Mouse (Mus musculus) hindbrain, embryonic 16.5 days (tissue): ENCODE measurements around the gene Uspl1. TPM values are rescaled to one million over a fixed set of nuclear protein-coding genes. Genes with fewer than 3 reads are reported as not detected.

ENCODE experiments used
- ATAC-seq: fragments of 200-750 bp; cut with Nextera tagmentation; 2 replicates; pipeline ENCODE4 v1.8.0; 2017; ENCODE audit warnings: moderate TSS enrichment, moderate library complexity
- H3K27ac ChIP-seq: fragments of 300-500 bp; sonication (generic); 2 replicates; pipeline ENCODE4 v1.5.1; 2014; ENCODE audit warnings: low read depth, mild to moderate bottlenecking, control low read depth, low read length, moderate library complexity
- H3K27me3 ChIP-seq: fragments of 300-500 bp; sonication (generic); replicated peaks from 2 replicates; pipeline ENCODE4 v1.6.1; 2014; ENCODE audit warnings: low read length; ENCODE audit not compliant: control insufficient read depth, insufficient read depth
- H3K36me3 ChIP-seq: fragments of 300-500 bp; sonication (generic); 2 replicates; pipeline ENCODE4 v1.6.1; 2014; ENCODE audit warnings: mild to moderate bottlenecking, low read length, moderate library complexity, mixed read lengths; ENCODE audit not compliant: control insufficient read depth, insufficient read depth
- H3K4me1 ChIP-seq: fragments of 300-500 bp; sonication (generic); 2 replicates; pipeline ENCODE4 v1.6.1; 2014; ENCODE audit warnings: low read depth, low read length; ENCODE audit not compliant: control insufficient read depth, insufficient read depth
- H3K4me2 ChIP-seq: fragments of 300-500 bp; sonication (generic); 2 replicates; pipeline ENCODE4 v1.6.1; 2014; ENCODE audit warnings: mild to moderate bottlenecking, low read length, control low read depth, moderate library complexity
- H3K4me3 ChIP-seq: fragments of 300-500 bp; sonication (generic); 2 replicates; pipeline ENCODE4 v1.5.1; 2014; ENCODE audit warnings: mild to moderate bottlenecking, low read length, control low read depth, moderate library complexity
- H3K9ac ChIP-seq: fragments of 300-500 bp; sonication (generic); 2 replicates; pipeline ENCODE4 v1.6.1; 2014; ENCODE audit warnings: low read depth, mild to moderate bottlenecking, control low read depth, low read length, moderate library complexity
- H3K9me3 ChIP-seq: fragments of 300-500 bp; sonication (generic); 2 replicates; pipeline ENCODE4 v1.6.1; 2014; ENCODE audit warnings: mild to moderate bottlenecking, low read length, moderate library complexity; ENCODE audit not compliant: control insufficient read depth
- WGBS: fragments of 180-500 bp; shearing (Covaris S2); extraction: QIAGEN DNeasy Blood & Tissue Kit; methylation state at CpG from one replicate; pipeline ENCODE4 v1.1.7; 2014; 5-methylcytosine and 5-hydroxymethylcytosine counted together
- polyA plus RNA-seq: library from polyadenylated mRNA; unstranded; fragments of >200 nt; fragmentation: Nextera tagmentation; extraction: Ambion mirVana; gene quantifications from 2 replicates; pipeline ENCODE4 v1.2.1, GENCODE M21; 2015

Uspl1 gene
- polyA plus RNA-seq, 1 experiment from 2014 or later = 48.4 TPM

- WGBS = 93% methylated on average over 1 of the region's 1 CpGs
- H3K9ac ChIP-seq = no peak overlapping the region
- peaks cover 14% of the 10 kb centered on the region for H3K4me1 ChIP-seq
- no peak for ATAC-seq
- no peaks in the 10 kb centered on the region for H3K9me3 ChIP-seq
- H3K4me2 ChIP-seq = no peak overlapping the region
- no peaks in the 10 kb centered on the region for H3K27me3 ChIP-seq
- no peak overlapping the region for H3K4me3 ChIP-seq
- H3K36me3 ChIP-seq = peaks cover 36% of the 10 kb centered on the region
- no peak overlapping the region for H3K27ac ChIP-seq
Measured at GRCm38 (mm10) chr5:149198782-149199181, 14.6 kb downstream of the Uspl1 start.

- Histone ChIP-seq H3K27me3 (no peaks in the 10 kb centered on the region), H3K36me3 (peaks cover 34% of the 10 kb centered on the region), H3K4me3 (no peak overlapping the region), H3K4me2 (no peak overlapping the region), H3K4me1 (no peaks in the 10 kb centered on the region), H3K9me3 (no peaks in the 10 kb centered on the region), H3K27ac (no peak overlapping the region), H3K9ac (no peak overlapping the region)
- ATAC-seq = no peak
- WGBS = 84% methylated on average over 5 of the region's 5 CpGs
Measured at GRCm38 (mm10) chr5:149202941-149203340, 18.8 kb downstream of the Uspl1 start.

GRCm38 (mm10) chr5:149203796-149204375, 19.7 kb downstream of the Uspl1 start:
- no peak overlapping the region for H3K4me2 ChIP-seq
- H3K27me3 ChIP-seq = no peaks in the 10 kb centered on the region
- H3K9me3 ChIP-seq = no peaks in the 10 kb centered on the region
- peaks cover 34% of the 10 kb centered on the region for H3K36me3 ChIP-seq
- H3K27ac ChIP-seq = no peak overlapping the region
- WGBS = 89% methylated on average over 4 of the region's 4 CpGs
- H3K4me3 ChIP-seq = no peak overlapping the region
- ATAC-seq = no peak
- no peak overlapping the region for H3K9ac ChIP-seq
- no peaks in the 10 kb centered on the region for H3K4me1 ChIP-seq

GRCm38 (mm10) chr5:149204822-149205221, 20.7 kb downstream of the Uspl1 start:
- Histone ChIP-seq H3K27me3 (no peaks in the 10 kb centered on the region), H3K9me3 (no peaks in the 10 kb centered on the region), H3K4me2 (no peak overlapping the region), H3K4me3 (no peak overlapping the region), H3K36me3 (peaks cover 29% of the 10 kb centered on the region), H3K27ac (no peak overlapping the region), H3K4me1 (no peaks in the 10 kb centered on the region), H3K9ac (no peak overlapping the region)
- WGBS = 90% methylated on average over 7 of the region's 7 CpGs
- ATAC-seq = no peak

GRCm38 (mm10) chr5:149205265-149205664, 21.1 kb downstream of the Uspl1 start:
- Histone ChIP-seq H3K27me3 (no peaks in the 10 kb centered on the region), H3K4me1 (no peaks in the 10 kb centered on the region), H3K4me3 (no peak overlapping the region), H3K4me2 (no peak overlapping the region), H3K9me3 (no peaks in the 10 kb centered on the region), H3K27ac (no peak overlapping the region), H3K9ac (no peak overlapping the region), H3K36me3 (peaks cover 32% of the 10 kb centered on the region)
- WGBS = 65% methylated on average over 8 of the region's 8 CpGs
- ATAC-seq = no peak

GRCm38 (mm10) chr5:149206286-149206685, 22.1 kb downstream of the Uspl1 start:
- WGBS = 81% methylated on average over 5 of the region's 5 CpGs
- ATAC-seq = no peak
- Histone ChIP-seq H3K4me3 (no peak overlapping the region), H3K4me1 (no peaks in the 10 kb centered on the region), H3K9ac (no peak overlapping the region), H3K4me2 (no peak overlapping the region), H3K27me3 (no peaks in the 10 kb centered on the region), H3K36me3 (peaks cover 38% of the 10 kb centered on the region), H3K27ac (no peak overlapping the region), H3K9me3 (no peaks in the 10 kb centered on the region)

- ATAC-seq = no peak
- no peak overlapping the region for H3K9ac ChIP-seq
- no peaks in the 10 kb centered on the region for H3K27me3 ChIP-seq
- WGBS = 71% methylated on average over 6 of the region's 6 CpGs
- H3K9me3 ChIP-seq = no peaks in the 10 kb centered on the region
- no peaks in the 10 kb centered on the region for H3K4me1 ChIP-seq
- no peak overlapping the region for H3K27ac ChIP-seq
- H3K4me3 ChIP-seq = no peak overlapping the region
- H3K36me3 ChIP-seq = peaks cover 32% of the 10 kb centered on the region
- H3K4me2 ChIP-seq = no peak overlapping the region
Measured at GRCm38 (mm10) chr5:149207661-149208060, 23.5 kb downstream of the Uspl1 start.

GRCm38 (mm10) chr5:149208776-149209175, 24.6 kb downstream of the Uspl1 start:
- H3K36me3 ChIP-seq = peaks cover 31% of the 10 kb centered on the region
- H3K9ac ChIP-seq = no peak overlapping the region
- H3K4me1 ChIP-seq = no peaks in the 10 kb centered on the region
- H3K4me2 ChIP-seq = no peak overlapping the region
- whole genome bisulfite sequencing = 71% methylated on average over 7 of the region's 7 CpGs
- H3K27me3 ChIP-seq = no peaks in the 10 kb centered on the region
- no peak overlapping the region for H3K4me3 ChIP-seq
- no peak overlapping the region for H3K27ac ChIP-seq
- no peak for ATAC-seq
- no peaks in the 10 kb centered on the region for H3K9me3 ChIP-seq

GRCm38 (mm10) chr5:149209328-149209727, 25.2 kb downstream of the Uspl1 start:
- Histone ChIP-seq H3K27me3 (no peaks in the 10 kb centered on the region), H3K4me3 (no peak overlapping the region), H3K4me1 (no peaks in the 10 kb centered on the region), H3K4me2 (no peak overlapping the region), H3K36me3 (peaks cover 31% of the 10 kb centered on the region), H3K9me3 (no peaks in the 10 kb centered on the region), H3K9ac (no peak overlapping the region), H3K27ac (no peak overlapping the region)
- ATAC-seq = peak; percentile 76
- WGBS = 18% methylated on average over 8 of the region's 8 CpGs

- no peaks in the 10 kb centered on the region for H3K4me1 ChIP-seq
- ATAC-seq = no peak
- 72% methylated on average over 4 of the region's 4 CpGs for WGBS
- no peak overlapping the region for H3K27ac ChIP-seq
- H3K27me3 ChIP-seq = no peaks in the 10 kb centered on the region
- H3K9ac ChIP-seq = no peak overlapping the region
- H3K36me3 ChIP-seq = peaks cover 32% of the 10 kb centered on the region
- H3K9me3 ChIP-seq = no peaks in the 10 kb centered on the region
- no peak overlapping the region for H3K4me3 ChIP-seq
- no peak overlapping the region for H3K4me2 ChIP-seq
Measured at GRCm38 (mm10) chr5:149211041-149211440, 26.9 kb downstream of the Uspl1 start.
